Mouse (Mus musculus) ES-E14 (cell line): ENCODE measurements around the gene Nrxn3.

Source experiments
- HCFC1 ChIP-seq: IDR thresholded peaks from 2 replicates; pipeline ENCODE4 v1.6.1; 2012; ENCODE audit warnings: low read length, inconsistent platforms, borderline replicate concordance; ENCODE audit not compliant: insufficient read depth
- ZC3H11A ChIP-seq: IDR thresholded peaks from 2 replicates; pipeline ENCODE4 v1.6.1; 2012; ENCODE audit warnings: low read depth, mild to moderate bottlenecking, inconsistent platforms, low read length, borderline replicate concordance

DNA sequence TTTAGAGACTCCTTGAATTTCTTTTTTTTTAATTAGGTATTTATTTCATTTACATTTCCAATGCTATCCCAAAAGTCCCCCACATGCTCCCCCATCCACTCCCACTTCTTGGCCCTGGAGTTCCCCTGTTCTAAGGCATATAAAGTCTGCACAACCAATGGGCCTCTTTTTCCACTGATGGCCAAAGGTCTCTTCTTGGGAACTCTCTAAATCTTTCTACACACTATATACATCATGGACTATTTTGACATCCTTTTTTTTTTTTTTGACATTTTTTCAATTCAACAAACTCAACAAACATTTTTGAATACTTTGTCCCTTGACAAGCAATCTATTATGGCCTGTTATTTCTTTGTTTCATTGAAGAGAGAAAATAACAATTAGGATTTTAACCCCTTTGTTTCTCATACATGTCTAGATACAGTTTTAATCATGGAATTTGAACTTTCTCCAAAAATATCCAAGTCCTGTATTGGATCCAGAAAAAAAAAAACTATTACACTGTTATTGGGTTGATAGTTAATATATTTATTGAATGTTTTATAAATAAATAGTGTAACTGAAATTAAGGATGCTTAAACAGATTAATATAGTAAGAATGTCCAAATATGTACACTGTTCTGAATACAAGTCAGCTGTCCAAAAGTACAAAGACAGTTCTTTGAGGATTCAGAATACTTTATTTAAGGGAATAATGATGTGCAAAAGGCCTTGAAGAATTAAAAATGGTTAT is 1615.0 kb downstream of the Nrxn3 start:
- TF ChIP-seq ZC3H11A (no peak), HCFC1 (no peak)
